Mouse (Mus musculus) stomach, embryonic 14.5 days (tissue): Measurements from ENCODE around the gene Nf1. TPM values are rescaled to one million over a fixed set of nuclear protein-coding genes. Genes with fewer than 3 reads are reported as not detected.

Experiments used
- ATAC-seq: fragments of 200-750 bp; cut with Nextera tagmentation; 2 replicates; pipeline ENCODE4 v1.8.0; 2017; ENCODE audit warnings: low read depth, moderate TSS enrichment; ENCODE audit not compliant: insufficient number of reproducible peaks, insufficient read depth, low FRiP score
- H3K27ac ChIP-seq: fragments of 300-500 bp; sonication (generic); 2 replicates; pipeline ENCODE4 v1.5.1; 2014; ENCODE audit warnings: mild to moderate bottlenecking, low read length, moderate library complexity, mixed read lengths
- H3K27me3 ChIP-seq: fragments of 300-500 bp; sonication (generic); 2 replicates; pipeline ENCODE4 v1.6.1; 2014; ENCODE audit warnings: low read length, control low read depth, mixed read lengths; ENCODE audit not compliant: control insufficient read depth, insufficient read depth
- H3K36me3 ChIP-seq: fragments of 300-500 bp; sonication (generic); 2 replicates; pipeline ENCODE4 v1.6.1; 2014; ENCODE audit warnings: mild to moderate bottlenecking, control low read depth, low read length, moderate library complexity, mixed read lengths; ENCODE audit not compliant: control insufficient read depth, insufficient read depth
- H3K4me1 ChIP-seq: fragments of 300-500 bp; sonication (generic); 2 replicates; pipeline ENCODE4 v1.6.1; 2014; ENCODE audit warnings: low read length, control low read depth, mixed read lengths; ENCODE audit not compliant: control insufficient read depth, insufficient read depth
- H3K4me2 ChIP-seq: fragments of 300-500 bp; sonication (generic); replicated peaks from 2 replicates; pipeline ENCODE4 v1.6.1; 2014; ENCODE audit warnings: low read depth, low read length, control low read depth
- H3K4me3 ChIP-seq: fragments of 300-500 bp; sonication (generic); 2 replicates; pipeline ENCODE4 v1.5.1; 2014; ENCODE audit warnings: low read depth, low read length, control low read depth
- H3K9ac ChIP-seq: fragments of 300-500 bp; sonication (generic); replicated peaks from 2 replicates; pipeline ENCODE4 v1.6.1; 2014; ENCODE audit warnings: low read depth, mild to moderate bottlenecking, control low read depth, low read length, moderate library complexity, mixed read lengths
- H3K9me3 ChIP-seq: fragments of 300-500 bp; sonication (generic); 2 replicates; pipeline ENCODE4 v1.6.1; 2016; ENCODE audit warnings: low read depth, low read length, control low read depth; ENCODE audit not compliant: control insufficient read depth
- WGBS: fragments of 180-500 bp; shearing (Covaris S2); extraction: QIAGEN DNeasy Blood & Tissue Kit; methylation state at CpG from one replicate; pipeline ENCODE4 v1.1.7; 2014; 5-methylcytosine and 5-hydroxymethylcytosine counted together
- polyA plus RNA-seq: library from polyadenylated mRNA; unstranded; fragments of >200 nt; fragmentation: Nextera tagmentation; extraction: Ambion mirVana; gene quantifications from 2 replicates; pipeline ENCODE4 v1.2.1, GENCODE M21; 2014

Nf1 gene
- polyA plus RNA-seq, 1 experiment from 2014 or later: 16.9 TPM

DNA sequence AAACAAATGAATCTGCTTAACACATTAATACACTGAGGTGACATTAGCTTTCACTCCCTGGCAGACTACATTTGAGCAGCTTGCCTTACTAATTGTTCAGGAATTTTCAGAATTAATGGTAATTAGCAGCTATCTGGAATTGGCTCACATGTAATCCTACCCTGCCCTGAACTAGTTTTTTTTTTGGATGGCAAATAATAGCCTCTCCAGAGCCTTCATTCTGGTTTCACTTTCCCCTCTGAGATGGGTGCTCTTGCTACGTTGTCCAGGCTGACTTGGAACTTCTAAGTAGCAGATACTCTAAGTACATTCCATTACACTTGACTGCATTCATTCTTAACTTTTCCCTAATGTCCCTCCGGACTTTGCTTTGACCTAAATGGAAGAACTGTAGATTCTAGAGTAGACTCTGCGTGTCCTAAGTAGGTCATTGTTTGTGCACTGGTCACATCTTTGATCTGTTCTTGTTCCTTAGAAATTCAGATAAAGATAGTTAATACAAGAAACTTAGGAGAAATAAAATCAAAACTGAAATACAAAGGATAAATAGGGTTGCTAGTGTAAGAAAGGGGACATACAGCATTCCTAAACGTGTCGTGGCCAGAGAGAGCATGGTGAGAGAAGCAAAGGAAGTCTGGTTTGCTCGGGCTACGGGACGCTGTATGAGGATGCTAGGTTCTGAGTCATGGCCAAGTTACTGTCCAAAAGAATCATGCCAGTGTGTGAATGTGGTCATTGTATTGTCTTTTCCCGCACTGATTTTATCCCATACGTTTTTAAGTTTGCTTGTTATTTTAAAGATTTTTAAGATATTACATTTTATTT is 155.7 kb downstream of the Nf1 start:
- H3K4me1 ChIP-seq: no peaks in the 10 kb centered on the region
- 83% methylated on average over 10 of the region's 10 CpGs for WGBS
- no peak overlapping the region for H3K27ac ChIP-seq
- H3K4me3 ChIP-seq: no peak overlapping the region
- no peak overlapping the region for H3K4me2 ChIP-seq
- no peaks in the 10 kb centered on the region for H3K27me3 ChIP-seq
- H3K9ac ChIP-seq: no peak overlapping the region
- H3K9me3 ChIP-seq: no peaks in the 10 kb centered on the region
- no peak for ATAC-seq
- H3K36me3 ChIP-seq: no peaks in the 10 kb centered on the region

- no peaks in the 10 kb centered on the region for H3K27me3 ChIP-seq
- no peak overlapping the region for H3K4me2 ChIP-seq
- no peaks in the 10 kb centered on the region for H3K9me3 ChIP-seq
- no peak overlapping the region for H3K4me3 ChIP-seq
- H3K9ac ChIP-seq: no peak overlapping the region
- H3K36me3 ChIP-seq: no peaks in the 10 kb centered on the region
- no peak for ATAC-seq
- H3K4me1 ChIP-seq: no peaks in the 10 kb centered on the region
- WGBS: 73% methylated on average over 2 of the region's 2 CpGs
- H3K27ac ChIP-seq: no peak overlapping the region
Measured at GRCm38 (mm10) chr11:79502917-79503316, 163.4 kb downstream of the Nf1 start.

- Histone ChIP-seq H3K4me3 (no peak within 1 kb of the TSS), H3K9ac (no peak within 1 kb of the TSS), H3K9me3 (no peaks in the 10 kb centered on the region), H3K4me2 (no peak within 1 kb of the TSS), H3K27ac (no peak within 1 kb of the TSS), H3K36me3 (no peaks in the 10 kb centered on the region), H3K4me1 (no peaks in the 10 kb centered on the region), H3K27me3 (no peaks in the 10 kb centered on the region)
- no peak for ATAC-seq
- 57% methylated on average over 8 of the region's 8 CpGs for WGBS
Measured at GRCm38 (mm10) chr11:79503845-79504244, 164.4 kb downstream of the Nf1 start, which contains the start of gene Omg. TSS of gene Omg (minus strand) at chr11:79504084.

- ATAC-seq: no peak
- H3K4me3 ChIP-seq: no peak overlapping the region
- no peak overlapping the region for H3K27ac ChIP-seq
- no peaks in the 10 kb centered on the region for H3K36me3 ChIP-seq
- H3K4me2 ChIP-seq: no peak overlapping the region
- no peaks in the 10 kb centered on the region for H3K4me1 ChIP-seq
- no peaks in the 10 kb centered on the region for H3K27me3 ChIP-seq
- WGBS: 92% methylated on average over 7 of the region's 7 CpGs
- H3K9ac ChIP-seq: no peak overlapping the region
- H3K9me3 ChIP-seq: no peaks in the 10 kb centered on the region
Measured at GRCm38 (mm10) chr11:79504506-79504905, 165.0 kb downstream of the Nf1 start.

- WGBS: 87% methylated on average over 3 of the region's 3 CpGs
- H3K9me3 ChIP-seq: no peaks in the 10 kb centered on the region
- no peaks in the 10 kb centered on the region for H3K27me3 ChIP-seq
- H3K4me1 ChIP-seq: 0 out of 2 replicates have a peak, but pooled peaks cover 3% of the 10 kb centered on the region
- no peak overlapping the region for H3K4me2 ChIP-seq
- ATAC-seq: no peak
- H3K4me3 ChIP-seq: no peak overlapping the region
- no peak overlapping the region for H3K9ac ChIP-seq
- H3K27ac ChIP-seq: no peak overlapping the region
- no peaks in the 10 kb centered on the region for H3K36me3 ChIP-seq
Measured at GRCm38 (mm10) chr11:79511970-79512369, 172.5 kb downstream of the Nf1 start.

DNA sequence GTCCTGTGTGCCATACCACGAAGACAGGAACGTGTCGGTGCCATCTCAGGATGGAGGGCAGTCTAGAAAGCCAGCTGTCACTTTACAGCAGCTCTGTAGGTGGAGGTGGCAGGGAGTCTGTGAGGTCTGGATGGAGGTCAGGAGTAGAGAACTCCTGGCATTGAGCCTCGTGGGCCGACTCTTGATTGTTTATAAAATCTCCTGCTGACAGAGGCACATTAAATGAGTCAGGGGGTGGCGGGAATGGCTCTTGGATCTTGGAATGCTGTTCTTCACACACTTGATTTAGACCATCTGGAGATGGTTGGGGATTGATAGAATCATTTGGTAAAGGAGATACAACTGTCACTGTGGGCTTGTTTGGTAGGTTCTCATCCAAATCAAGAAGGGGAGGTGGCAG is 175.8 kb downstream of the Nf1 start:
- ATAC-seq: no peak
- Histone ChIP-seq H3K9ac (no peak overlapping the region), H3K27ac (no peak overlapping the region), H3K27me3 (no peaks in the 10 kb centered on the region), H3K4me1 (0 out of 2 replicates have a peak, but pooled peaks cover 3% of the 10 kb centered on the region), H3K9me3 (no peaks in the 10 kb centered on the region), H3K4me2 (no peak overlapping the region), H3K4me3 (no peak overlapping the region), H3K36me3 (no peaks in the 10 kb centered on the region)
- 57% methylated on average over 6 of the region's 6 CpGs for WGBS

DNA sequence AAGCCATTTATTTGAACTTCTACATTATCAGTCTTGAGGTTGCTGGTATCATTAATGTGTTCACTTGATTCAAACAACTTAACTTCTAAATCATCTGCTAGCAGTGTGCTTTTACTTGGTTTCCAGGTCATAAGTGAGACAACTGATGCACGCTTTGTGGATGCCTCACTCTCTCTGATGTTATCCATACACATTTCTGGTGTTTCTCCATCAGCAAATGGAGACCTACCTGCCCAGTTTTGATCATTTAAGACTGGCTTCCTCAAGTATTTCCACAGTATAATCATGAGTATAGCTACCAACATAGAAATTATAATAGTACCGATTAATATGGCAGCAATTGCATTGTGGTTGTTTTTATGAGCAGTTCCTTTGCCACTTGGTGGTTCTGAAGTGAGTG is 176.3 kb downstream of the Nf1 start:
- no peak overlapping the region for H3K9ac ChIP-seq
- no peak for ATAC-seq
- no peaks in the 10 kb centered on the region for H3K36me3 ChIP-seq
- WGBS: 97% methylated on average over 2 of the region's 2 CpGs
- no peak overlapping the region for H3K27ac ChIP-seq
- H3K9me3 ChIP-seq: no peaks in the 10 kb centered on the region
- H3K4me1 ChIP-seq: 0 out of 2 replicates have a peak, but pooled peaks cover 3% of the 10 kb centered on the region
- H3K4me3 ChIP-seq: no peak overlapping the region
- H3K27me3 ChIP-seq: no peaks in the 10 kb centered on the region
- no peak overlapping the region for H3K4me2 ChIP-seq

- H3K27me3 ChIP-seq: no peaks in the 10 kb centered on the region
- no peak overlapping the region for H3K4me2 ChIP-seq
- H3K27ac ChIP-seq: no peak overlapping the region
- no peak overlapping the region for H3K4me3 ChIP-seq
- no peak for ATAC-seq
- H3K9me3 ChIP-seq: no peaks in the 10 kb centered on the region
- 67% methylated on average over 6 of the region's 6 CpGs for WGBS
- no peaks in the 10 kb centered on the region for H3K36me3 ChIP-seq
- H3K9ac ChIP-seq: no peak overlapping the region
- H3K4me1 ChIP-seq: 0 out of 2 replicates have a peak, but pooled peaks cover 3% of the 10 kb centered on the region
Measured at GRCm38 (mm10) chr11:79519299-79519698, 179.8 kb downstream of the Nf1 start.
